Mouse (Mus musculus) T-helper 17 cell (primary cell): ENCODE results near the gene Ssxb3.

Source experiments
- in situ Hi-C, 2 experiments: fragments of 300-600 bp; cut with MboI, MseI; formaldehyde crosslinking; loops; 1 replicate in 1 of 2; 2 replicates in 1 of 2; pipeline ENCODE4 v1.15.1; 2025; ENCODE audit warnings: high pct_unique_total_duplicates in 2 of 2

Ssxb3 gene

GRCm38 (mm10) chrX:8591716-8592115, at the start of gene Ssxb3:
TSS of gene Ssxb3 (minus strand) at chrX:8591816.
- in situ Hi-C loops: loop anchor here in 1 of 2 experiments (5.0 kb wide), 1 partner anchor 229 kb away; no protein-coding TSS in a partner anchor

DNA sequence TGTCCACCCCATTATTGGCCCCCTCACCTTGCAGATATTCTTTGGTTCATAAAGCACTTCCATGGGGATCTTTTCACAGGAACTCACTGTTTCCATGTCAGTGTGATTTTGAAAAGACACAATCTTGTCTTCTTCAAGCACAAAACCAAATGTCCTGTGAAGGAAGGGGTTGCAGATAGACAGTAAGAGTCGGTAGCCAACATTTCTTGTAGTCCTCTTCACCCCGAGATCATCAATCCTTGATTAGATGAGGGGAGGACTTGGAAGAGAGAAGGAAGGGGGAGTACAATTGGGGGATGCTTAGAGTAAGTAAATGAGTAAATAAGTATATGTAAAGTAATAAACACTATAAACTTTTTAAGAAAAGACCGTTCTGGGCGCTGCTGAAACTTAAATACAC, 43.5 kb downstream of the Ssxb3 start, which contains the start of gene Ssxb6:
TSS of gene Ssxb6 (minus strand) at position 101 of the 400 bp plus-strand sequence.
- in situ Hi-C loops: loop anchor here (5.0 to 10.0 kb wide), 2 partner anchors 39 to 567 kb away; no protein-coding TSS in a partner anchor
